Mouse (Mus musculus): ENCODE results near the gene 4933400A11Rik. TPM values are rescaled to one million over a fixed set of nuclear protein-coding genes. Genes with fewer than 3 reads are reported as not detected.

The 4933400A11Rik gene
- not detected in 2 replicates for polyA plus RNA-seq (2011; ENCODE audit: insufficient read depth, insufficient read length, low replicate concordance, missing spikeins)

DNA sequence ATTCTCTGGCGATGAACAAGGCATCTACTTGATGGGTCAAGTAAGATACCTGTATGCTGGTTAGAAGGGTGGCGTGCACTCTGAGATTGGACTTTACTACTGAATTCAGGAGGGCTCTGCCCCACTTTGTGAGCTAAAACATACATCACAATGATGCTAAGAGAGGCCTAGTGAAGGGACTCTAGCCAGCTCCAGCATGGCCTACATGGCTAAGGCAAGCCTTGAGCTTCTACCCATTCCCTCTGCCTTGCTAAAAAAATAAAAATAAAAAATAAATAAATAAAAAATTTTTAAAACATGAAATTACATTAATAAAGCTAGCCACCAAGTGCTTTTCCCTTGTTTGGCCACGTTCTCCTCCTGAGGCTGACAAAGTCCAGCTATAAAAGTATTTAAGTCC, at the start of gene 4933400A11Rik:
TSS of gene 4933400A11Rik (minus strand) at position 101 of the 400 bp plus-strand sequence.
- no peak within 1 kb of the TSS for H3K4me3 ChIP-seq (replicated peaks; ENCODE audit: control insufficient read depth, low read depth, low read length)
- no peak for TF ChIP-seq POLR2A (IDR thresholded peaks at IDR 0.05; ENCODE audit: borderline replicate concordance, control insufficient read depth, low read depth, low read length)
- WGBS = 77% methylated on average over 3 of the region's 3 CpGs

DNA sequence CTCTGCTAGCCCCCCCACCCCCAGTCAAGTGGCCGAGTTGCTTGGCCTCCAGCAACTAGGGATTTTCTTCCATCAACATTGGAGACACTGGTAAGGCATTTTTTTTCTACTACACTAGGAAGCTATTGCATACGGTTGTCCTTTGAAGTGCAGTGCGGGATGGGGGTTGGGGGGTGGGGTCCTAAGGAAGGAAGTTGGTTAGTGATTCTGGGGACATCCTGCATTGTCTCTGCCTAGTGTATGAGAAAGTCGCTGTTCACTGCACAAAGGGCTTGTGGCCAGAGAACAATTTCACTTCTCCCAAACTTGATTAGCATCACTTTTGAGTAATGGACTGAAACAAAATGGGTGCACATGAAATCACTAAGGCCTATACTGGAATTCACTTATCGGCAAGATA, 48.7 kb upstream of the 4933400A11Rik start:
- WGBS = 33% methylated on average over 5 of the region's 5 CpGs
- no peak for TF ChIP-seq CTCF (IDR thresholded peaks at IDR 0.05; ENCODE audit: control insufficient read depth, insufficient read depth, low read length)
- TF ChIP-seq POLR2A (IDR thresholded peaks at IDR 0.05; ENCODE audit: borderline replicate concordance, control insufficient read depth, low read depth, low read length) = no peak
- H3K4me3 ChIP-seq (replicated peaks; ENCODE audit: control insufficient read depth, low read depth, low read length) = no peak overlapping the region
- no peaks in the 10 kb centered on the region for H3K4me1 ChIP-seq (ENCODE audit: control insufficient read depth, insufficient read depth, low read length)
- H3K27ac ChIP-seq (ENCODE audit: control insufficient read depth, insufficient read depth, low read depth, low read length, poor library complexity) = no peak overlapping the region

More for the DNA sequence above, at the start of gene 4933400A11Rik:
- H3K4me1 ChIP-seq (ENCODE audit: control insufficient read depth, insufficient read depth, low read length) = no peaks in the 10 kb centered on the region
- no peak within 1 kb of the TSS for H3K27ac ChIP-seq (ENCODE audit: control insufficient read depth, insufficient read depth, low read depth, low read length, poor library complexity)

DNA sequence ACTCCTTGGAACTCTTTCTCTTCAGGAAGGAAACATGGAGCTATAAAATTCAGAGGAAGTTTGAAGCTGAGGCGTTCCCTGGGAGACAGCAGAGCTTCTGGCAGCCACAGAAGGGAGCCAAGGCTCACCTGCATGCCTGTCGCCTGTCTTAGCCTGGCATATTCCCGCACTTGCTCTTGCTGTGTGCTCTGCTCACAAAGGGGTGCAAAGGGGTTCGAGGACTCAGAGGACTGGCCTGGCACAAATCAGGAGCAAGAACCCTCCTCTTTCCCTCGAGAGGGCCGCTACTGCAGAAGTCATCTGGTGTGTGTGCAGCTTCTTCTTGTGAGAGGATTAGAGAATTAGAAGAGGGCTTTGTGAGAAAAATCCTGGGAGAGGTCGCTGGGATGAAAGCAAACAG, 48.3 kb upstream of the 4933400A11Rik start:
- no peaks in the 10 kb centered on the region for H3K4me1 ChIP-seq (ENCODE audit: control insufficient read depth, insufficient read depth, low read length)
- H3K27ac ChIP-seq (ENCODE audit: control insufficient read depth, insufficient read depth, low read depth, low read length, poor library complexity) = no peak overlapping the region
- WGBS = 58% methylated on average over 7 of the region's 7 CpGs
- H3K4me3 ChIP-seq (replicated peaks; ENCODE audit: control insufficient read depth, low read depth, low read length) = no peak overlapping the region
- no peak for TF ChIP-seq CTCF (IDR thresholded peaks at IDR 0.05; ENCODE audit: control insufficient read depth, insufficient read depth, low read length)

DNA sequence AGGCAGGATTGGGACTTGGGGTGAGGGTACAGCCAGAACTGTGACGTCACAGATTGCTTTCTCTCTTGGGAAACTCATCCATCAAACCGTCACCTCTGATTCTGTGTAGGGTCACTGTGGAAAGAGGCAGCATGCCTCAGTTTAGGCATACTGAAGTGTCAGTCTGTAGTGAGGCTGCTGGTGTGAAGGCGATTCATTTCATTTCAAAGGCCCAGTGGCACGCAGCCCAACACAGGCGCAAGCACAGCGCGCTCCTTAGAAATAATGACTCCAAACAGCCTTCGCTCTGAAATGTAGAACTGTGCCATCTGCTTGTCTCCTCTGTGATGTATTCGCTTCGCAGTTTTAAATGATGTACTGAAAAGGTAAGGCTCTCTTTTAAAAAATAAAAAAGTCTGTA, 47.5 kb upstream of the 4933400A11Rik start:
- H3K27ac ChIP-seq (ENCODE audit: control insufficient read depth, insufficient read depth, low read depth, low read length, poor library complexity) = no peak overlapping the region
- H3K4me3 ChIP-seq (replicated peaks; ENCODE audit: control insufficient read depth, low read depth, low read length) = no peak overlapping the region
- no peaks in the 10 kb centered on the region for H3K4me1 ChIP-seq (ENCODE audit: control insufficient read depth, insufficient read depth, low read length)
- 77% methylated on average over 10 of the region's 10 CpGs for WGBS
- TF ChIP-seq CTCF (IDR thresholded peaks at IDR 0.05; ENCODE audit: control insufficient read depth, insufficient read depth, low read length) (no peak), POLR2A (IDR thresholded peaks at IDR 0.05; ENCODE audit: borderline replicate concordance, control insufficient read depth, low read depth, low read length) (no peak)

DNA sequence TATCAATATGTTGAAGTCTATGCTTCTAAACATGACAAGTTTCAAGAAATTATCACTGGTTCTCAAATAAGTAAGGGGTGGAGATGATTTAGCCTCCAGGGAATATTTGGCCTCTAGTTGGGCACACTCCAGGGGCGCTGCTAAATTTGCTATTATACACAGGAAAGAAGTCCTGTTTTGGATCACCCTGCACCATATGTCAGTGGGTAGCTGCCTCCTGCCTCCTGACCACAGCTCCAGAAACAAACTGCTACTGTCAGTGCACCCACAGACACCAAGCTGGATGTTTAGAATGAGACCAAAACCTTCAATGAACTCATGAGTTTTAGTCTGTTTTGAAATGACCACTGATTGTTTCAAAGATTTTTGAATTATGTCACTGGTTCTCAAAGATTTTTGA, 34.2 kb upstream of the 4933400A11Rik start:
- H3K4me1 ChIP-seq (ENCODE audit: control insufficient read depth, insufficient read depth, low read length) = no peaks in the 10 kb centered on the region
- H3K27ac ChIP-seq (ENCODE audit: control insufficient read depth, insufficient read depth, low read depth, low read length, poor library complexity) = no peak overlapping the region
- WGBS = 57% methylated on average over 1 of the region's 1 CpGs
- H3K4me3 ChIP-seq (replicated peaks; ENCODE audit: control insufficient read depth, low read depth, low read length) = no peak overlapping the region
- TF ChIP-seq CTCF (IDR thresholded peaks at IDR 0.05; ENCODE audit: control insufficient read depth, insufficient read depth, low read length) = no peak

DNA sequence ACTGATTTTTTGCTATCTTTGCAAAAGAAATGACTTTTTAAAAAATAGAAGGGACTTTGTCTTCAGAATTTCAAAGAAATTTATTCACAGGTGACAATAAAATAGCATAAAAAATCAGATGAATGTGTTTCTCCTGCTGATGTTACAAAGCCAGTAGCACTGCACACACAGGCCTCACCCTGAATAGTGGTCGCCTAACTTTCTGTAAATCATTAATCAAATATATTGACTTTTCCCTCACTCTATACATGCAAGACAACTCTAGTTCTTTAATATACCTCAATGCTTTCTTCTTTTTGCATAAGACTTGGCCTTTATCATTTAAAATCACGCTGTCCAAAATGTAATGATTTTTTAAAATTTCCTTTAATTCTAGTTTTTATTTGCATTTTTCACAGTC, 32.3 kb upstream of the 4933400A11Rik start:
- 69% methylated on average over 2 of the region's 2 CpGs for WGBS
- Histone ChIP-seq H3K27ac (ENCODE audit: control insufficient read depth, insufficient read depth, low read depth, low read length, poor library complexity) (no peak overlapping the region), H3K4me3 (replicated peaks; ENCODE audit: control insufficient read depth, low read depth, low read length) (no peak overlapping the region), H3K4me1 (ENCODE audit: control insufficient read depth, insufficient read depth, low read length) (no peaks in the 10 kb centered on the region)
- no peak for TF ChIP-seq POLR2A (IDR thresholded peaks at IDR 0.05; ENCODE audit: borderline replicate concordance, control insufficient read depth, low read depth, low read length)
- no peak for TF ChIP-seq CTCF (IDR thresholded peaks at IDR 0.05; ENCODE audit: control insufficient read depth, insufficient read depth, low read length)

DNA sequence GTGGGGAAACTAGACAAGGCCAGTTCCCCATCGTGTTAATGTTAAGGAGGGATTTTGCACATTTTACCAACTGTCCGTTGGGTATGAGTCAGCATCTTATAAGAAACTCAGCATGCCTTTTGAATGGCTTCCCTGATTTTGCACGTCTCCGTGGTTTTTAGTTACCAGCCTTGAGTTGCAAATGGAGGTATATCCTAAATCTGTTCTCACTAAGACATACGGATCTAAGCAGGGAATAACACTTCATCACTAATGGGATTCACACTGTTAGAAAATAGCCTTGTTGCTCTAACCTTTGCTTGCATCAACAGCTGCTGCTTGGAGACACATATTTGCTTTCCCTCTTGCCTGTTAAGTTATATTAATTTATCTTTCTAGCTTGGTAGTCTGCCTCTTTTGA, 31.9 kb upstream of the 4933400A11Rik start:
- whole genome bisulfite sequencing = 40% methylated on average over 5 of the region's 5 CpGs
- Histone ChIP-seq H3K4me1 (ENCODE audit: control insufficient read depth, insufficient read depth, low read length) (no peaks in the 10 kb centered on the region), H3K27ac (ENCODE audit: control insufficient read depth, insufficient read depth, low read depth, low read length, poor library complexity) (no peak overlapping the region), H3K4me3 (replicated peaks; ENCODE audit: control insufficient read depth, low read depth, low read length) (no peak overlapping the region)
- TF ChIP-seq POLR2A (IDR thresholded peaks at IDR 0.05; ENCODE audit: borderline replicate concordance, control insufficient read depth, low read depth, low read length) (no peak), CTCF (IDR thresholded peaks at IDR 0.05; ENCODE audit: control insufficient read depth, insufficient read depth, low read length) (no peak)

DNA sequence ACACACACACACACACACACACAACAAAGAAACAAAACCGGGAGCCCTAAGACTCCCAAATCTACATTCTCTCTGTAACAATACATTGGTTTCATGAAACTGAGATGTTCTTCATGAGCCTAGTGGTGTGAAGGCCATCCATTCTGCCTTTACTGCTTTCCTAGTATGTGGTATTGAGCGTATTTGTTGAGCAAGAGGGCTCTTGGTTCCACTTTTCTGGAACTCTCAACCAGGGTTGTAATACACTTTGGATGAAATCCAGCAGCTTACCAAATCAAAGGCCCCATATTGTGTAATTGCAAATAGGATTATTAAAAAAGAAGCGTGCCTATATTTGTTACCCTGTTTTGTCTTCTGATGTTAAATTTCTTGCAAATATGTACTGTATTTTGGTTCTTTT, 28.3 kb upstream of the 4933400A11Rik start:
- TF ChIP-seq POLR2A (IDR thresholded peaks at IDR 0.05; ENCODE audit: borderline replicate concordance, control insufficient read depth, low read depth, low read length) (no peak), CTCF (IDR thresholded peaks at IDR 0.05; ENCODE audit: control insufficient read depth, insufficient read depth, low read length) (no peak)
- 62% methylated on average over 3 of the region's 3 CpGs for WGBS
- no peak overlapping the region for H3K4me3 ChIP-seq (replicated peaks; ENCODE audit: control insufficient read depth, low read depth, low read length)
- no peak overlapping the region for H3K27ac ChIP-seq (ENCODE audit: control insufficient read depth, insufficient read depth, low read depth, low read length, poor library complexity)
- no peaks in the 10 kb centered on the region for H3K4me1 ChIP-seq (ENCODE audit: control insufficient read depth, insufficient read depth, low read length)

DNA sequence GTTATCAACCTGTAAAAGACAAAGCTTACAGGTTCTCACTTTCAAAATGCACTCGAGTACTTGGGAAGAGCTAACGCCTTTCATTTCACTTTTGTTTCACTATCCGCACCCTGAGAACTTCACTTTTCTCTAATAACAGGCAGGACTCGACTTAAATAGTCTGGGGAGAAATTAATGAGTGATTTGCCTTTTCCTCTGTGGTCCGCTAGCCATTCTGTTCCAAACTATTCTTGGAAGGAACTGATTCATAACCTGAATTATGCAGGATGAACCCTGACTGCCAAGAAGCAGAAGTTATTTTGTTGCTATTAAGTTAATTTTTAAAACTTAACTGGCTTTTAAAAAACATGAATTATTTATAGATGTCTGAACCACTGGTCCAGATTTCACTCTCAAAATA, 26.4 kb upstream of the 4933400A11Rik start:
- TF ChIP-seq POLR2A (IDR thresholded peaks at IDR 0.05; ENCODE audit: borderline replicate concordance, control insufficient read depth, low read depth, low read length) (no peak), CTCF (IDR thresholded peaks at IDR 0.05; ENCODE audit: control insufficient read depth, insufficient read depth, low read length) (no peak)
- H3K27ac ChIP-seq (ENCODE audit: control insufficient read depth, insufficient read depth, low read depth, low read length, poor library complexity) = no peak overlapping the region
- H3K4me3 ChIP-seq (replicated peaks; ENCODE audit: control insufficient read depth, low read depth, low read length) = no peak overlapping the region
- 40% methylated on average over 5 of the region's 5 CpGs for WGBS
- H3K4me1 ChIP-seq (ENCODE audit: control insufficient read depth, insufficient read depth, low read length) = no peaks in the 10 kb centered on the region
